Mouse (Mus musculus): ENCODE data around the gene 1600014C23Rik. TPM values are rescaled to one million over a fixed set of nuclear protein-coding genes. Genes with fewer than 3 reads are reported as not detected.

The 1600014C23Rik gene
- polyA plus RNA-seq, 1 experiment, result not detected

GRCm38 (mm10) chr17:45727983-45728723 lies 5.5 kb downstream of the 1600014C23Rik start:
- no peak for TF ChIP-seq CTCF (IDR thresholded peaks at IDR 0.05; ENCODE audit: control insufficient read depth, insufficient read depth, low read length)
- no peak for TF ChIP-seq POLR2A (IDR thresholded peaks at IDR 0.05; ENCODE audit: borderline replicate concordance, control insufficient read depth, low read depth, low read length)
- Histone ChIP-seq H3K4me3 (replicated peaks; ENCODE audit: control insufficient read depth, low read depth, low read length) (no peak overlapping the region), H3K4me1 (ENCODE audit: control insufficient read depth, insufficient read depth, low read length) (no peaks in the 10 kb centered on the region), H3K27ac (ENCODE audit: control insufficient read depth, insufficient read depth, low read depth, low read length, poor library complexity) (no peak overlapping the region)
- WGBS, result 85% methylated on average over 8 of the region's 8 CpGs

GRCm38 (mm10) chr17:45727481-45727880 lies 6.2 kb downstream of the 1600014C23Rik start:
- Histone ChIP-seq H3K4me1 (ENCODE audit: control insufficient read depth, insufficient read depth, low read length) (no peaks in the 10 kb centered on the region), H3K27ac (ENCODE audit: control insufficient read depth, insufficient read depth, low read depth, low read length, poor library complexity) (no peak overlapping the region), H3K4me3 (replicated peaks; ENCODE audit: control insufficient read depth, low read depth, low read length) (no peak overlapping the region)
- 77% methylated on average over 2 of the region's 2 CpGs for WGBS
- TF ChIP-seq CTCF (IDR thresholded peaks at IDR 0.05; ENCODE audit: control insufficient read depth, insufficient read depth, low read length) (no peak), POLR2A (IDR thresholded peaks at IDR 0.05; ENCODE audit: borderline replicate concordance, control insufficient read depth, low read depth, low read length) (no peak)

GRCm38 (mm10) chr17:45726249-45726648 lies 7.4 kb downstream of the 1600014C23Rik start:
- WGBS, result 41% methylated on average over 7 of the region's 7 CpGs
- no peak overlapping the region for H3K27ac ChIP-seq (ENCODE audit: control insufficient read depth, insufficient read depth, low read depth, low read length, poor library complexity)
- H3K4me1 ChIP-seq (ENCODE audit: control insufficient read depth, insufficient read depth, low read length), result no peaks in the 10 kb centered on the region
- TF ChIP-seq CTCF (IDR thresholded peaks at IDR 0.05; ENCODE audit: control insufficient read depth, insufficient read depth, low read length), result no peak
- no peak for TF ChIP-seq POLR2A (IDR thresholded peaks at IDR 0.05; ENCODE audit: borderline replicate concordance, control insufficient read depth, low read depth, low read length)
- no peak overlapping the region for H3K4me3 ChIP-seq (replicated peaks; ENCODE audit: control insufficient read depth, low read depth, low read length)

- no peak overlapping the region for H3K27ac ChIP-seq (ENCODE audit: control insufficient read depth, insufficient read depth, low read depth, low read length, poor library complexity)
- no peaks in the 10 kb centered on the region for H3K4me1 ChIP-seq (ENCODE audit: control insufficient read depth, insufficient read depth, low read length)
- WGBS, result 94% methylated on average over 10 of the region's 10 CpGs
- TF ChIP-seq POLR2A (IDR thresholded peaks at IDR 0.05; ENCODE audit: borderline replicate concordance, control insufficient read depth, low read depth, low read length), result no peak
- TF ChIP-seq CTCF (IDR thresholded peaks at IDR 0.05; ENCODE audit: control insufficient read depth, insufficient read depth, low read length), result no peak
- no peak overlapping the region for H3K4me3 ChIP-seq (replicated peaks; ENCODE audit: control insufficient read depth, low read depth, low read length)
Measured at GRCm38 (mm10) chr17:45724574-45724921, 9.1 kb downstream of the 1600014C23Rik start.

GRCm38 (mm10) chr17:45723732-45724573 lies 9.7 kb downstream of the 1600014C23Rik start:
- WGBS, result 5% methylated on average over 25 of the region's 25 CpGs
- no peak overlapping the region for H3K27ac ChIP-seq (ENCODE audit: control insufficient read depth, insufficient read depth, low read depth, low read length, poor library complexity)
- no peak overlapping the region for H3K4me3 ChIP-seq (replicated peaks; ENCODE audit: control insufficient read depth, low read depth, low read length)
- H3K4me1 ChIP-seq (ENCODE audit: control insufficient read depth, insufficient read depth, low read length), result no peaks in the 10 kb centered on the region
- TF ChIP-seq CTCF (IDR thresholded peaks at IDR 0.05; ENCODE audit: control insufficient read depth, insufficient read depth, low read length) (peak; percentile 87), POLR2A (IDR thresholded peaks at IDR 0.05; ENCODE audit: borderline replicate concordance, control insufficient read depth, low read depth, low read length) (no peak)

- WGBS, result 4% methylated on average over 10 of the region's 10 CpGs
- Histone ChIP-seq H3K4me3 (replicated peaks; ENCODE audit: control insufficient read depth, low read depth, low read length) (no peak overlapping the region), H3K27ac (ENCODE audit: control insufficient read depth, insufficient read depth, low read depth, low read length, poor library complexity) (no peak overlapping the region), H3K4me1 (ENCODE audit: control insufficient read depth, insufficient read depth, low read length) (no peaks in the 10 kb centered on the region)
- TF ChIP-seq CTCF (IDR thresholded peaks at IDR 0.05; ENCODE audit: control insufficient read depth, insufficient read depth, low read length) (peak; percentile 83), POLR2A (IDR thresholded peaks at IDR 0.05; ENCODE audit: borderline replicate concordance, control insufficient read depth, low read depth, low read length) (no peak)
Measured at GRCm38 (mm10) chr17:45718323-45718722, 15.3 kb downstream of the 1600014C23Rik start.

- H3K4me1 ChIP-seq (ENCODE audit: control insufficient read depth, insufficient read depth, low read length), result no peaks in the 10 kb centered on the region; the same call in 1 of the 2 replicates
- no peak overlapping the region for H3K27ac ChIP-seq (ENCODE audit: control insufficient read depth, insufficient read depth, low read depth, low read length, poor library complexity)
- 2% methylated on average over 3 of the region's 3 CpGs for WGBS
- no peak overlapping the region for H3K4me3 ChIP-seq (replicated peaks; ENCODE audit: control insufficient read depth, low read depth, low read length)
- TF ChIP-seq CTCF (IDR thresholded peaks at IDR 0.05; ENCODE audit: control insufficient read depth, insufficient read depth, low read length) (no peak), POLR2A (IDR thresholded peaks at IDR 0.05; ENCODE audit: borderline replicate concordance, control insufficient read depth, low read depth, low read length) (no peak)
Measured at GRCm38 (mm10) chr17:45711525-45711924, 22.1 kb downstream of the 1600014C23Rik start.

GRCm38 (mm10) chr17:45710407-45710806 lies 23.2 kb downstream of the 1600014C23Rik start:
- Histone ChIP-seq H3K27ac (ENCODE audit: control insufficient read depth, insufficient read depth, low read depth, low read length, poor library complexity) (no peak overlapping the region), H3K4me3 (replicated peaks; ENCODE audit: control insufficient read depth, low read depth, low read length) (no peak overlapping the region), H3K4me1 (ENCODE audit: control insufficient read depth, insufficient read depth, low read length) (no peaks in the 10 kb centered on the region; the same call in 1 of the 2 replicates)
- 26% methylated on average over 8 of the region's 8 CpGs for WGBS
- TF ChIP-seq POLR2A (IDR thresholded peaks at IDR 0.05; ENCODE audit: borderline replicate concordance, control insufficient read depth, low read depth, low read length) (no peak), CTCF (IDR thresholded peaks at IDR 0.05; ENCODE audit: control insufficient read depth, insufficient read depth, low read length) (no peak)

Measured in bone marrow, adult 2 months (tissue).